Mouse (Mus musculus): ENCODE data around the gene Pcdh15.

- no peak for TF ChIP-seq GATA1 (IDR thresholded peaks at IDR 0.05; ENCODE audit: borderline replicate concordance, low read length)
- TF ChIP-seq FLI1 (IDR thresholded peaks at IDR 0.05; ENCODE audit: low read length), result no peak
Observed at GRCm38 (mm10) chr10:73242294-73242693, 143.2 kb downstream of the Pcdh15 start.
